Mouse (Mus musculus) embryonic facial prominence, embryonic 12.5 days (tissue): ENCODE measurements around the gene Adamtsl2. TPM values are rescaled to one million over a fixed set of nuclear protein-coding genes. Genes with fewer than 3 reads are reported as not detected.

Experiments used
- ATAC-seq: fragments of 200-750 bp; cut with Nextera tagmentation; 2 replicates; pipeline ENCODE4 v1.8.0; 2017; ENCODE audit not compliant: insufficient number of reproducible peaks, insufficient read depth, low FRiP score, low TSS enrichment
- H3K27ac ChIP-seq: fragments of 300-500 bp; sonication (generic); 2 replicates; pipeline ENCODE4 v1.5.1; 2016; ENCODE audit warnings: mild to moderate bottlenecking
- H3K27me3 ChIP-seq: fragments of 300-500 bp; sonication (generic); 2 replicates; pipeline ENCODE4 v1.6.1; 2016; ENCODE audit warnings: mild to moderate bottlenecking, moderate library complexity
- H3K36me3 ChIP-seq: fragments of 300-500 bp; sonication (generic); 2 replicates; pipeline ENCODE4 v1.6.1; 2016; ENCODE audit warnings: mild to moderate bottlenecking
- H3K4me1 ChIP-seq: fragments of 300-500 bp; sonication (generic); 2 replicates; pipeline ENCODE4 v1.6.1; 2016
- H3K4me2 ChIP-seq: fragments of 300-500 bp; sonication (generic); replicated peaks from 2 replicates; pipeline ENCODE4 v1.6.1; 2016; ENCODE audit warnings: mild to moderate bottlenecking, moderate library complexity
- H3K4me3 ChIP-seq: fragments of 300-500 bp; sonication (generic); 2 replicates; pipeline ENCODE4 v1.5.1; 2016; ENCODE audit warnings: mild to moderate bottlenecking
- H3K9ac ChIP-seq: fragments of 300-500 bp; sonication (generic); 2 replicates; pipeline ENCODE4 v1.6.1; 2016; ENCODE audit warnings: mild to moderate bottlenecking, moderate library complexity
- H3K9me3 ChIP-seq: fragments of 300-500 bp; sonication (generic); 2 replicates; pipeline ENCODE4 v1.6.1; 2016; ENCODE audit warnings: mild to moderate bottlenecking, moderate library complexity
- WGBS: fragments of 180-500 bp; shearing (Covaris S2); methylation state at CpG from one replicate; pipeline ENCODE4 v1.1.7; 2016; 5-methylcytosine and 5-hydroxymethylcytosine counted together
- polyA plus RNA-seq: library from polyadenylated mRNA; unstranded; fragments of >200 nt; fragmentation: Nextera tagmentation; extraction: Ambion mirVana; gene quantifications from 2 replicates; pipeline ENCODE4 v1.2.1, GENCODE M21; 2016

Gene Adamtsl2
- 4.4 and 6.9 TPM in 2 replicates for polyA plus RNA-seq

DNA sequence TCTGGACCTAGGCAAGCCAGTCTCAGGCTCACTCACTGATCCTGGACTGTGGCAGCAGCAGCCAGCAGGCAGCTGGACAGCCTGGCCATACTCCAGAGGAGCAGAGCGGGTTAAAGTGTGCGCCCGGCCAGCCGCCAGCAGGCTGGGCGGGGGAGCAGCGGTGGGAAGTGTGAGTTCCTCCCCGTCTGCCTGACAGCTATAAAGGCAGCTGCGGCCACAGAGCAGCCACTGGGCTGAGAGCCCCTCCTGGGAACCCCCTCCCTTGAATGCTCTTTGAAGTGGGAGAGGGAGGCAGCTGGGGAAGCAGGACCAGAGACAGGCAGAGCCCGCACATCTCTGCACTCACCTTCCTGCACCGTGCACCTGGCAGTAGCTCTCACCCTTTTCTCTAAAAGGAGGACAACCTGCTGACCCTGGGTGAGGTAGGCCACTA is at the start of gene Adamtsl2:
Gene Adamtsl2 (plus strand): TSS at position 228 of the 433 bp plus-strand sequence.
- H3K9ac ChIP-seq: no peak within 1 kb of the TSS
- H3K4me3 ChIP-seq: 0 out of 2 replicates have a peak within 1 kb of the TSS, but pooled peaks have one; percentile 12
- peak within 1 kb of the TSS; percentile 43 for H3K4me2 ChIP-seq
- no peaks in the 10 kb centered on the region for H3K9me3 ChIP-seq
- peak; percentile 43 for ATAC-seq
- WGBS: 4% methylated on average over 10 of the region's 10 CpGs
- no peaks in the 10 kb centered on the region for H3K36me3 ChIP-seq
- H3K27ac ChIP-seq: peak within 1 kb of the TSS; percentile 74
- peaks cover 5% of the 10 kb centered on the region; the same call in 1 of the 2 replicates for H3K27me3 ChIP-seq
- peaks cover 31% of the 10 kb centered on the region for H3K4me1 ChIP-seq

- WGBS: 76% methylated on average over 2 of the region's 2 CpGs
- no peaks in the 10 kb centered on the region for H3K9me3 ChIP-seq
- no peak overlapping the region for H3K4me3 ChIP-seq
- H3K4me1 ChIP-seq: peaks cover 8% of the 10 kb centered on the region
- H3K4me2 ChIP-seq: no peak overlapping the region
- peaks cover 6% of the 10 kb centered on the region; the same call in 1 of the 2 replicates for H3K27me3 ChIP-seq
- no peaks in the 10 kb centered on the region for H3K36me3 ChIP-seq
- H3K27ac ChIP-seq: no peak overlapping the region
- no peak overlapping the region for H3K9ac ChIP-seq
- ATAC-seq: no peak
Observed at GRCm38 (mm10) chr2:27032361-27032760, 46.8 kb upstream of the Adamtsl2 start.

- H3K4me1 ChIP-seq: no peaks in the 10 kb centered on the region
- H3K9ac ChIP-seq: no peak overlapping the region
- no peaks in the 10 kb centered on the region for H3K36me3 ChIP-seq
- no peak for ATAC-seq
- no peak overlapping the region for H3K27ac ChIP-seq
- H3K4me2 ChIP-seq: no peak overlapping the region
- no peaks in the 10 kb centered on the region for H3K9me3 ChIP-seq
- no peaks in the 10 kb centered on the region for H3K27me3 ChIP-seq
- H3K4me3 ChIP-seq: no peak overlapping the region
- WGBS: 70% methylated on average over 3 of the region's 3 CpGs
Observed at GRCm38 (mm10) chr2:27036003-27036402, 43.2 kb upstream of the Adamtsl2 start.

GRCm38 (mm10) chr2:27037008-27037407 is 42.2 kb upstream of the Adamtsl2 start:
- no peak for ATAC-seq
- no peaks in the 10 kb centered on the region for H3K27me3 ChIP-seq
- 67% methylated on average over 4 of the region's 4 CpGs for WGBS

DNA sequence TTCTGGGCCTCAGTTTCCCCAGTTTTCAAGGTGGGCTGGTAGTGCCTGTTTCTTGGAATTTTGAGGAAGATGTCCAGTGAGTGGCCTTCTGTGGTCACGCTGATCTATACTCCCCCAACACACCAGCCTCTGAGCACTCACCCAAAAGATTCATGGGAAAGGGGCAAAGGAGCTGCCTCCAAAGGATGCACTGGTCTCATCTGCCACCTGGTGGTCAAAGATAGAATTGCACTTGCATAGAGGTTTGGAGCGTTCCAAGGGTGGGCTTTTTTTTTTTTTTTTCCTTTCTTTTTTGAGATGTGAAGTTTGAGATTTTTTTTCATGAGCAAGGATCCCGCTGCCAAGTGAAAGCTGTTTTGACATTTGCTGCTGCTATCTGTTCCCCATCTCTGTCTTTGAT is 40.6 kb upstream of the Adamtsl2 start:
- Histone ChIP-seq H3K4me1 (no peaks in the 10 kb centered on the region), H3K9me3 (no peaks in the 10 kb centered on the region), H3K27me3 (no peaks in the 10 kb centered on the region), H3K4me3 (no peak overlapping the region), H3K9ac (no peak overlapping the region), H3K27ac (no peak overlapping the region), H3K36me3 (no peaks in the 10 kb centered on the region), H3K4me2 (no peak overlapping the region)
- ATAC-seq: no peak
- 6% methylated on average over 3 of the region's 3 CpGs for WGBS

More at GRCm38 (mm10) chr2:27037008-27037407, 42.2 kb upstream of the Adamtsl2 start:
- Histone ChIP-seq H3K4me2 (no peak overlapping the region), H3K27ac (no peak overlapping the region), H3K9me3 (no peaks in the 10 kb centered on the region), H3K36me3 (no peaks in the 10 kb centered on the region), H3K4me1 (no peaks in the 10 kb centered on the region), H3K4me3 (no peak overlapping the region), H3K9ac (no peak overlapping the region)

DNA sequence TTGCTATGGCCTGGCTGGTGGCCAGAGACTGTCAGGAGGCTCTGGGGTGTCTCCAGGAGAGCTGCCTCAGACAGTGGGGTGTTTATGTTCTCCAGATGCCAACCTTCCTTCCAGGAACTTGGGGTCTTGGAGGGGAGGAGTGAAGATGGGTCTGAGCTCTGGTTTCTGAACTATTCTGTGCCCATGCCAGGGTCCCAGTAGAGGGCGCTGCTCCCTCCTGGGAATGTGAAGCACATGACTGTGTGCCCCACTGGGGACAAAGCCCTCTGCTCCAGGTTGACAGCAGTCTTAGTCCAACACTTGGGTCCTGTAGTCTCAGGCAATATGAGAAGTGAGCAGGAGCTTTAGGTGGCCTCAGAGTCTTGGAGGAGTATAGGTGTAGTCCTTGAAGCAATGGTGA is 39.9 kb upstream of the Adamtsl2 start:
- ATAC-seq: no peak
- Histone ChIP-seq H3K9ac (no peak overlapping the region), H3K27ac (no peak overlapping the region), H3K4me2 (no peak overlapping the region), H3K4me3 (no peak overlapping the region), H3K4me1 (no peaks in the 10 kb centered on the region), H3K27me3 (no peaks in the 10 kb centered on the region), H3K36me3 (no peaks in the 10 kb centered on the region), H3K9me3 (no peaks in the 10 kb centered on the region)
- WGBS: 10% methylated on average over 1 of the region's 1 CpGs

- no peak for ATAC-seq
- H3K4me1 ChIP-seq: no peaks in the 10 kb centered on the region
- no peak overlapping the region for H3K27ac ChIP-seq
- no peaks in the 10 kb centered on the region for H3K9me3 ChIP-seq
- no peak overlapping the region for H3K4me2 ChIP-seq
- H3K9ac ChIP-seq: no peak overlapping the region
- H3K4me3 ChIP-seq: no peak overlapping the region
- no peaks in the 10 kb centered on the region for H3K36me3 ChIP-seq
- no peaks in the 10 kb centered on the region for H3K27me3 ChIP-seq
- WGBS: 58% methylated on average over 8 of the region's 8 CpGs
Observed at GRCm38 (mm10) chr2:27042131-27042844, 36.9 kb upstream of the Adamtsl2 start.

- peak; percentile 72; the same call in 1 of the 2 replicates for ATAC-seq
- Histone ChIP-seq H3K9ac (no peak overlapping the region), H3K9me3 (no peaks in the 10 kb centered on the region), H3K4me2 (no peak overlapping the region), H3K4me3 (no peak overlapping the region), H3K4me1 (no peaks in the 10 kb centered on the region), H3K27ac (no peak overlapping the region), H3K27me3 (no peaks in the 10 kb centered on the region), H3K36me3 (no peaks in the 10 kb centered on the region)
- 22% methylated on average over 3 of the region's 3 CpGs for WGBS
Observed at GRCm38 (mm10) chr2:27043461-27043860, 35.7 kb upstream of the Adamtsl2 start.

- H3K4me1 ChIP-seq: no peaks in the 10 kb centered on the region
- H3K4me2 ChIP-seq: no peak overlapping the region
- H3K27ac ChIP-seq: no peak overlapping the region
- ATAC-seq: no peak
- no peak overlapping the region for H3K9ac ChIP-seq
- no peaks in the 10 kb centered on the region for H3K36me3 ChIP-seq
- WGBS: 84% methylated on average over 4 of the region's 4 CpGs
- no peak overlapping the region for H3K4me3 ChIP-seq
- no peaks in the 10 kb centered on the region for H3K9me3 ChIP-seq
- no peaks in the 10 kb centered on the region for H3K27me3 ChIP-seq
Observed at GRCm38 (mm10) chr2:27044166-27044565, 35.0 kb upstream of the Adamtsl2 start.

DNA sequence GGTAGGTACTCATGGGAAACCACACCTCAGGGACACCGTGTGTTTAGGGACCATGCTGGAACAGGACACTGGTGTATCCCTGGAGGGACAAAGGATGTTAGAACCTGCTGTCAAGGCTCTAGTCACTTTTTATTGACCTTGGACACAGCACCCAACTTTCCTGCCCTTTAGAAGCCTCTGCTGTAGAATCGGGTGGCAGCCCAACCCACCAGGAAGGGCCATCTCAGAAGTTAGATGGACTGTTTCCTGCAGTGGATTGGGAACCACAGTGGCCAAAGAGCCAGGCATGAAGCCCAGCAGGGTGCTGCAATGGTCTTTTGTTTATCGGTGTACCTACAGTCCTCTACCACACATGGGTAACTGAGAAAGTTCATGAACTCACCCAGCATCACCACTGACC is 34.5 kb upstream of the Adamtsl2 start:
- Histone ChIP-seq H3K27me3 (no peaks in the 10 kb centered on the region), H3K4me2 (no peak overlapping the region), H3K9ac (no peak overlapping the region), H3K4me3 (no peak overlapping the region), H3K9me3 (no peaks in the 10 kb centered on the region), H3K4me1 (no peaks in the 10 kb centered on the region), H3K36me3 (no peaks in the 10 kb centered on the region), H3K27ac (no peak overlapping the region)
- ATAC-seq: no peak
- 78% methylated on average over 3 of the region's 3 CpGs for WGBS

- Histone ChIP-seq H3K27ac (no peak overlapping the region), H3K4me2 (no peak overlapping the region), H3K4me3 (no peak overlapping the region), H3K9ac (no peak overlapping the region), H3K27me3 (no peaks in the 10 kb centered on the region), H3K36me3 (no peaks in the 10 kb centered on the region), H3K9me3 (no peaks in the 10 kb centered on the region), H3K4me1 (no peaks in the 10 kb centered on the region)
- WGBS: 72% methylated on average over 8 of the region's 8 CpGs
- no peak for ATAC-seq
Observed at GRCm38 (mm10) chr2:27045979-27046770, 33.0 kb upstream of the Adamtsl2 start.

DNA sequence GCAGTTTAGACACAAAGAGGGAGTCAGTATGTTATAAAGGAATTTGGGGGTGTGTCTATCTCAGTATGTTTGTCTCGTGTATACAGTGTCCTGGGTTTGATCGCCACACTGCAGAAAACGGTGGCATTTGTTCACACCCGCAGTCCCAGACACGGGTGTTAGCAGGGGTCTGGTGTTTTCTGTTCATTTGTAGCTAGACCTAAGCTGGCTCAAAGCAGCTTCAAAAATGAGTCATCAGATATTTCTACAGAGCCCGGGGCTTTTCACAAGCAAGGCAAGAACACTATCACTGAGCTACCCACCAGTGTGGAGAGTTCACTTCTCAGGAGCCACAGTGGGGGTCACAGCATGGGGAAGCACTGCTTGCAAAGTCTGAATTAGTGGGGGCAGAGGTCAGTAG is 29.8 kb upstream of the Adamtsl2 start:
- Histone ChIP-seq H3K27ac (no peak overlapping the region), H3K36me3 (no peaks in the 10 kb centered on the region), H3K9ac (no peak overlapping the region), H3K9me3 (no peaks in the 10 kb centered on the region), H3K4me1 (no peaks in the 10 kb centered on the region), H3K4me2 (no peak overlapping the region), H3K4me3 (no peak overlapping the region), H3K27me3 (no peaks in the 10 kb centered on the region)
- WGBS: 50% methylated on average over 6 of the region's 6 CpGs
- ATAC-seq: no peak
